8 mouse cellular contexts compared by ENCODE assay signal in the genomic region with DNA sequence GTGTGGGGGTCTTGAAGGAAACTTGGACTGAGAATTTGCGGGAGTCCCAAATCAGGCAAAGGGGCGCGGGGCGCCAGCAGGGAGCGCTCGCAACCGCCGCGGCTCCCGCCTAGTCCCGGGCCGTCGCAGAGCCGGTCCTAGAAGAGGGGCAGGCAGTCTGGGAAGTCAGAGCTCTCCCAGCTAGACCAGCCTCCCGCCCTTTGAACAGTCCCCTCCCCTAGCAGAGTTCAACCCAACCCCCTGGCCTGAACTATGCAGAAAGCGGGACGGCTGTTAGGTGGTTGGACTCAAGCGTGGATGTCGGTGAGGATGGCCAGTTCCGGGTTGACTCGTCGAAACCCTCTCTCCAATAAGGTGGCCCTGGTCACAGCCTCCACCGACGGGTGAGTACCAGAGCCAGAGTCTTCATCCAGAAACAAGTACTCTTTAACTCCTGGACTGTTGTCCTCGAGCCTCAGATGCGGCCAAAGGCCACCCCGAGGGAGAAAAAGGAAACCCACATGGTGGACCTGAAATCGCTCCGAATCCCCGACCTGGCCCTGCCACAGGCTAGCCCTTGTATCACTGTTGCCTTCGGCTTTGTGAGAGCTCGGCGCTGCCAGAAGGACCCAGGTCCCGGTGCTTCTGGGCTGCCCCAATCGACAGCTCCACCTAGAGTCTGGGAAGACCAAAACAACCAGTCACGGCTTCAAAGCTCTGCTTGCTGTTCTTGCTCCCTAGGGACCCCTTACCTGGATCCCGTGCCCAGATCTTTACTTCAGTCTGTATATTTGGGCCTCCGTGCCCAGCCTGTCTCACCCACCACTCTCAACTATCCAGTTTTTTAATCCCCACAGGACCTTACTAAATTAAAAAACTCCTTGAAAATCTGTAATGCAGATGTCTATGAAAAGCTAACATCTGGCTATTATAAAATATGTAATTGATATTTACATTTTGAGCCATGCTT. TPM values are rescaled to one million over a fixed set of nuclear protein-coding genes. Genes with fewer than 3 reads are reported as not detected.
DNase-seq lines count a peak whose midpoint lies in the region; ATAC-seq and TF ChIP-seq lines count a peak whose summit lies in the region.

Gene Dhrs4 (plus strand): TSS at position 108 of the 949 bp plus-strand sequence.

- peak within 1 kb of the TSS; percentile 85 for H3K9ac ChIP-seq in embryonic facial prominence, embryonic 13.5 days
- H3K9ac ChIP-seq in limb, embryonic 12.5 days (replicated peaks): peak within 1 kb of the TSS; percentile 73
- peak within 1 kb of the TSS; percentile 60 for H3K9ac ChIP-seq in midbrain, embryonic 14.5 days (replicated peaks; ENCODE audit: low read length)

- H3K9me3 ChIP-seq in embryonic facial prominence, embryonic 13.5 days: no peaks in the 10 kb centered on the region
- H3K9me3 ChIP-seq in limb, embryonic 12.5 days: no peaks in the 10 kb centered on the region
- no peaks in the 10 kb centered on the region for H3K9me3 ChIP-seq in midbrain, embryonic 14.5 days (ENCODE audit: control insufficient read depth, low read length)

- H3K4me1 ChIP-seq in embryonic facial prominence, embryonic 13.5 days: peaks cover 12% of the 10 kb centered on the region
- peaks cover 12% of the 10 kb centered on the region for H3K4me1 ChIP-seq in kidney, adult 2 months (ENCODE audit: control insufficient read depth, insufficient read depth, low read length)
- peaks cover 9% of the 10 kb centered on the region; the same call in 1 of the 2 replicates for H3K4me1 ChIP-seq in limb, embryonic 12.5 days (replicated peaks)
- H3K4me1 ChIP-seq in midbrain, embryonic 14.5 days (ENCODE audit: control insufficient read depth, insufficient read depth, low read length): no peaks in the 10 kb centered on the region

- ATAC-seq in embryonic facial prominence, embryonic 13.5 days (ENCODE audit: insufficient number of reproducible peaks, insufficient read depth, low FRiP score, low TSS enrichment, low read depth): peak; percentile 95
- ATAC-seq in limb, embryonic 12.5 days (ENCODE audit: insufficient number of reproducible peaks, insufficient read depth, low FRiP score, low TSS enrichment, low read depth): peak; percentile 98
- ATAC-seq in midbrain, embryonic 14.5 days (ENCODE audit: low FRiP score, low TSS enrichment): peak; percentile 74

- H3K4me3 ChIP-seq in embryonic facial prominence, embryonic 13.5 days: peak within 1 kb of the TSS; percentile 66
- H3K4me3 ChIP-seq in kidney, adult 2 months (ENCODE audit: insufficient read depth, low read depth, low read length): peak within 1 kb of the TSS; percentile 63
- peak within 1 kb of the TSS; percentile 62 for H3K4me3 ChIP-seq in limb, embryonic 12.5 days (replicated peaks)
- H3K4me3 ChIP-seq in midbrain, embryonic 14.5 days (replicated peaks; ENCODE audit: low read depth, low read length): peak within 1 kb of the TSS; percentile 51

- peak within 1 kb of the TSS; percentile 64 for H3K4me2 ChIP-seq in embryonic facial prominence, embryonic 13.5 days
- H3K4me2 ChIP-seq in limb, embryonic 12.5 days: peak within 1 kb of the TSS; percentile 59
- H3K4me2 ChIP-seq in midbrain, embryonic 14.5 days (ENCODE audit: low read length): peak within 1 kb of the TSS; percentile 64

- WGBS in embryonic facial prominence, embryonic 13.5 days: under 1% methylated on average over 38 of the region's 38 CpGs
- under 1% methylated on average over 38 of the region's 38 CpGs for WGBS in kidney, adult 2 months
- 1% methylated on average over 38 of the region's 38 CpGs for WGBS in limb, embryonic 12.5 days
- WGBS in midbrain, embryonic 14.5 days: 2% methylated on average over 38 of the region's 38 CpGs

- H3K27ac ChIP-seq in embryonic facial prominence, embryonic 13.5 days: peak within 1 kb of the TSS; percentile 85
- peak within 1 kb of the TSS; percentile 78 for H3K27ac ChIP-seq in kidney, adult 2 months (ENCODE audit: insufficient read depth, low read depth, low read length)
- H3K27ac ChIP-seq in limb, embryonic 12.5 days: peak within 1 kb of the TSS; percentile 89
- H3K27ac ChIP-seq in midbrain, embryonic 14.5 days (replicated peaks; ENCODE audit: low read depth, low read length): peak within 1 kb of the TSS; percentile 22; the same call in 1 of the 2 replicates

- DNase-seq in 3134 (ENCODE audit: extremely low read depth, insufficient read length, low spot score): peak; percentile 83
- DNase-seq in adrenal gland, postnatal 14 days: peak; percentile 91
- peak; percentile 88 to 89 for DNase-seq in heart, adult 18-20 months
- peak; percentile 93 for DNase-seq in kidney, adult 2 months
- DNase-seq in midbrain, embryonic 14.5 days: peak; percentile 86
- peak; percentile 75 for DNase-seq in spleen, adult 12 weeks (ENCODE audit: low spot score)

- peak; percentile 77 for TF ChIP-seq POLR2A in kidney, adult 2 months (IDR thresholded peaks at IDR 0.05; ENCODE audit: low read depth, low read length)

- peaks cover 13% of the 10 kb centered on the region for H3K36me3 ChIP-seq in embryonic facial prominence, embryonic 13.5 days
- no peaks in the 10 kb centered on the region for H3K36me3 ChIP-seq in kidney, adult 2 months (ENCODE audit: control insufficient read depth, insufficient read depth, low read length)
- H3K36me3 ChIP-seq in limb, embryonic 12.5 days: peaks cover 4% of the 10 kb centered on the region; the same call in 1 of the 2 replicates
- H3K36me3 ChIP-seq in midbrain, embryonic 14.5 days (ENCODE audit: control insufficient read depth, insufficient read depth, low read length): no peaks in the 10 kb centered on the region

- peak; percentile 69 for TF ChIP-seq CTCF in kidney, adult 2 months (conservative IDR thresholded peaks at IDR 0.05; ENCODE audit: insufficient read depth, insufficient read length, low read depth, low read length)

- H3K27me3 ChIP-seq in embryonic facial prominence, embryonic 13.5 days: no peaks in the 10 kb centered on the region
- no peaks in the 10 kb centered on the region for H3K27me3 ChIP-seq in kidney, adult 2 months (replicated peaks; ENCODE audit: control insufficient read depth, insufficient read depth, low read length)
- no peaks in the 10 kb centered on the region for H3K27me3 ChIP-seq in limb, embryonic 12.5 days
- H3K27me3 ChIP-seq in midbrain, embryonic 14.5 days (ENCODE audit: control insufficient read depth, insufficient read depth, low read length): no peaks in the 10 kb centered on the region

RNA-seq across cellular contexts. Expression of gene Dhrs4, which starts in this region (rescaled TPM):
- 130 and 149 TPM in 2 replicates for total RNA-seq in adrenal gland, postnatal 14 days (2021)
- 98.6 and 103 TPM in 2 replicates for polyA plus RNA-seq in embryonic facial prominence, embryonic 13.5 days (2015; fragmentation: Nextera tagmentation; extraction: Ambion mirVana)
- 100 to 1,000 TPM; 127 to 134 TPM for total RNA-seq in heart, adult 18-20 months (2021)
- 141 and 173 TPM in 2 replicates for polyA plus RNA-seq in kidney, adult 2 months (2012; rRNA removed)
- polyA plus RNA-seq in limb, embryonic 12.5 days (2016; fragmentation: Nextera tagmentation; extraction: Ambion mirVana): 83.2 and 86.9 TPM in 2 replicates
- polyA plus RNA-seq in midbrain, embryonic 14.5 days (2014; fragmentation: Nextera tagmentation; extraction: Ambion mirVana): 11.5 and 13.3 TPM in 2 replicates

Comparison
In these comparisons a context has a peak if more than half of its experiments do, and no peak if none do; other contexts are left out.
1. Peak in every context shown above with its lines: DNase-seq, ATAC-seq, H3K4me3 ChIP-seq and H3K27ac ChIP-seq.
2. H3K27ac ChIP-seq: peak in every context shown above with its lines; median percentile 89 in limb, embryonic 12.5 days; 85 in embryonic facial prominence, embryonic 13.5 days; 78 in kidney, adult 2 months; 22 in midbrain, embryonic 14.5 days.